Mouse (Mus musculus) mesoderm, embryonic 11.5 days (tissue): ENCODE measurements around the gene Exosc1.

ENCODE experiments used
- DNase-seq: peaks from one replicate; pipeline ENCODE4 v3.0.0-alpha.2; 2012; ENCODE audit warnings: low read depth, low spot score

The Exosc1 gene

DNA sequence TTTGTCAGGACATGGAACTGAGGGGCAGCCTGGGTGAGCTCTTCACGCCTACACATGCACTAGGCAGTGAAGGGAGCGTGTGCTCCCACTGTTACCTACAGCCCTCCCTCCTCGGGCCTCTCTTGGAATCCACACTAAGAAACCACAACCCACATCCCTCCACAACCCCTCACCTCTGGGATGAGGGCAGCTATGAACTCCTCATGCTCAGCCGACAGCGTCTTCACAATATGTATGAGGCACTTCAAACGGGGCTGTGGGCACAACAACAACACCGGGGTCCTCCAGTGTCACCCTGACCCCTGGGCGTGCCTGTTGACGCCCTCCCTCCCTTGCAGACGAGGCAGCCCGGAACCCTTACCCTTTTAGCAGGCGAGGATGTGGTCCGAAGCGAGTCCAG lies 58.9 kb downstream of the Exosc1 start:
- DNase-seq, result no peak
